Mouse (Mus musculus) forebrain, embryonic 15.5 days (tissue): Measurements from ENCODE around the gene Sorbs1. TPM values are rescaled to one million over a fixed set of nuclear protein-coding genes. Genes with fewer than 3 reads are reported as not detected.

Source experiments
- ATAC-seq: fragments of 200-750 bp; cut with Nextera tagmentation; replicated peaks from 2 replicates; pipeline ENCODE4 v1.8.0; 2017; ENCODE audit warnings: mild to moderate bottlenecking, moderate TSS enrichment, moderate library complexity
- H3K27ac ChIP-seq: fragments of 300-500 bp; sonication (generic); replicated peaks from 2 replicates; pipeline ENCODE4 v1.5.1; 2015; ENCODE audit warnings: mild to moderate bottlenecking, inconsistent platforms
- H3K27me3 ChIP-seq: fragments of 300-500 bp; sonication (generic); 2 replicates; pipeline ENCODE4 v1.6.1; 2015; ENCODE audit warnings: inconsistent platforms
- H3K36me3 ChIP-seq: fragments of 300-500 bp; sonication (generic); 2 replicates; pipeline ENCODE4 v1.6.1; 2015; ENCODE audit warnings: mild to moderate bottlenecking, inconsistent platforms
- H3K4me1 ChIP-seq: fragments of 300-500 bp; sonication (generic); 2 replicates; pipeline ENCODE4 v1.6.1; 2015; ENCODE audit warnings: inconsistent platforms
- H3K4me2 ChIP-seq: fragments of 300-500 bp; sonication (generic); replicated peaks from 2 replicates; pipeline ENCODE4 v1.6.1; 2015; ENCODE audit warnings: mild to moderate bottlenecking, inconsistent platforms
- H3K4me3 ChIP-seq: fragments of 300-500 bp; sonication (generic); 2 replicates; pipeline ENCODE4 v1.5.1; 2015; ENCODE audit warnings: mild to moderate bottlenecking, inconsistent platforms
- H3K9ac ChIP-seq: fragments of 300-500 bp; sonication (generic); replicated peaks from 2 replicates; pipeline ENCODE4 v1.6.1; 2015; ENCODE audit warnings: mild to moderate bottlenecking, inconsistent platforms
- H3K9me3 ChIP-seq: fragments of 300-500 bp; sonication (generic); 2 replicates; pipeline ENCODE4 v1.6.1; 2016; ENCODE audit warnings: inconsistent platforms
- WGBS: fragments of 180-500 bp; shearing (Covaris S2); methylation state at CpG from one replicate; pipeline ENCODE4 v1.1.7; 2015; ENCODE audit warnings: mixed read lengths; 5-methylcytosine and 5-hydroxymethylcytosine counted together
- polyA plus RNA-seq: library from polyadenylated mRNA; unstranded; fragments of >200 nt; fragmentation: Nextera tagmentation; extraction: Ambion mirVana; gene quantifications from 2 replicates; pipeline ENCODE4 v1.2.1, GENCODE M21; 2015

The Sorbs1 gene
- polyA plus RNA-seq, 1 experiment from 2014 or later, result 111 TPM

- Histone ChIP-seq H3K27ac (no peak overlapping the region), H3K36me3 (no peaks in the 10 kb centered on the region), H3K9me3 (no peaks in the 10 kb centered on the region), H3K27me3 (no peaks in the 10 kb centered on the region), H3K9ac (peak overlapping the region; percentile 8; the same call in 1 of the 2 replicates), H3K4me3 (peak overlapping the region; percentile 69), H3K4me1 (peaks cover 26% of the 10 kb centered on the region), H3K4me2 (peak overlapping the region; percentile 68)
- 68% methylated on average over 8 of the region's 8 CpGs for WGBS
- no peak for ATAC-seq
These were observed 2.5 kb downstream of the Sorbs1 start for GRCm38 (mm10) chr19:40511100-40511439.

- Histone ChIP-seq H3K4me1 (peaks cover 26% of the 10 kb centered on the region), H3K27me3 (no peaks in the 10 kb centered on the region), H3K27ac (0 out of 2 replicates have a peak overlapping the region, but pooled peaks have one; percentile 16)
These were observed 3.0 kb downstream of the Sorbs1 start for GRCm38 (mm10) chr19:40510387-40511099.

GRCm38 (mm10) chr19:40509274-40509673 lies 4.3 kb downstream of the Sorbs1 start:
- H3K27me3 ChIP-seq, result no peaks in the 10 kb centered on the region
- H3K4me1 ChIP-seq, result peaks cover 26% of the 10 kb centered on the region
- H3K4me3 ChIP-seq, result no peak overlapping the region
- no peak overlapping the region for H3K9ac ChIP-seq
- WGBS, result 72% methylated on average over 2 of the region's 2 CpGs
- H3K4me2 ChIP-seq, result no peak overlapping the region
- no peaks in the 10 kb centered on the region for H3K36me3 ChIP-seq
- no peak for ATAC-seq
- H3K9me3 ChIP-seq, result no peaks in the 10 kb centered on the region
- H3K27ac ChIP-seq, result 0 out of 2 replicates have a peak overlapping the region, but pooled peaks have one; percentile 9

More at GRCm38 (mm10) chr19:40510387-40511099, 3.0 kb downstream of the Sorbs1 start:
- Histone ChIP-seq H3K4me2 (peak overlapping the region; percentile 68), H3K36me3 (no peaks in the 10 kb centered on the region), H3K9me3 (no peaks in the 10 kb centered on the region), H3K4me3 (peak overlapping the region; percentile 69), H3K9ac (peak overlapping the region; percentile 8)
- WGBS, result 72% methylated on average over 13 of the region's 13 CpGs
- ATAC-seq, result no peak

- H3K4me3 ChIP-seq, result no peak overlapping the region
- no peak for ATAC-seq
- no peaks in the 10 kb centered on the region for H3K27me3 ChIP-seq
- H3K4me2 ChIP-seq, result no peak overlapping the region
- H3K27ac ChIP-seq, result 0 out of 2 replicates have a peak overlapping the region, but pooled peaks have one; percentile 9
- no peaks in the 10 kb centered on the region for H3K36me3 ChIP-seq
- no peak overlapping the region for H3K9ac ChIP-seq
- 45% methylated on average over 2 of the region's 2 CpGs for WGBS
- H3K4me1 ChIP-seq, result peaks cover 26% of the 10 kb centered on the region
- H3K9me3 ChIP-seq, result no peaks in the 10 kb centered on the region
These were observed 4.7 kb downstream of the Sorbs1 start for GRCm38 (mm10) chr19:40508851-40509250.

DNA sequence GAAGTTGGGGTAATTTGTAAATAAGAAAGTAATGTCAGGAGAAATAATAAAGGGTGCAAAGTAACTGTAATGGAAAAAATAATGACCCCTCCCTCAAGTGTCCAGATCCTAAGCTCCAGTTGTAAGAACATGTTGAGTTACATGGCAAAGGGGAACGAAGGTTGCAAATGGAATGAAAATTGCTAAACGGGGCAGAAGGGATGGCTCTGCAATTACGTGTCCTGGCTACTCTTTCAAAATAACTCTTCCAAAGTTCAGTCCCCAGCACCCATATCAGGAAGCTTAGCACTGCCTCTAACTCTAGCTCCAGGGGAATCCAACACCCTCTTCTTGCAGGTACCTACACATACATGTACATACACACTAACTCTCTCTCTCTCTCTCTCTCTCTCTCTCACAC lies 6.6 kb downstream of the Sorbs1 start:
- H3K9ac ChIP-seq, result no peak overlapping the region
- no peak overlapping the region for H3K4me3 ChIP-seq
- no peak overlapping the region for H3K27ac ChIP-seq
- WGBS, result 82% methylated on average over 3 of the region's 3 CpGs
- H3K27me3 ChIP-seq, result no peaks in the 10 kb centered on the region
- no peak overlapping the region for H3K4me2 ChIP-seq
- no peaks in the 10 kb centered on the region for H3K9me3 ChIP-seq
- H3K36me3 ChIP-seq, result no peaks in the 10 kb centered on the region
- ATAC-seq, result no peak
- peaks cover 23% of the 10 kb centered on the region for H3K4me1 ChIP-seq

DNA sequence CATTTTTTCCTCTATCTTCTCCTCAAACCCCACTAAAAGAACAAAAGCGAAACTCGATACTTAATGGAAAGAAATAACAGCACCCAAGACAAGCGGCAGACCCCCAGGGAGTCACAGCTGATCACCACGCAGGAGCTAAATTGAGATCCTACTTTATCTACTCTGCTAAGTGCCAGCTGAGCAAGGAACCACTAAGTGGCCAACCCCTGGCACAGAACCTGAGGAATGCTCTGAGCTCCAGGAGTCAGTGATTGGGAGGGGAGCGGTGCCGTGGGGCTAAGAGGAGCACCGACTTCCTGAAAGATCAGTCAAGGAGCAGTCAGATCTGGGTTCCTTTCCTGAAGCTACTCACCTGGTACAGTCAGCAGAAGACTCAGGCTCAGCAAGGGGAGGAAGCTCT lies 9.2 kb downstream of the Sorbs1 start:
- H3K4me1 ChIP-seq, result peaks cover 2% of the 10 kb centered on the region; the same call in 1 of the 2 replicates
- no peak overlapping the region for H3K9ac ChIP-seq
- H3K9me3 ChIP-seq, result no peaks in the 10 kb centered on the region
- no peak for ATAC-seq
- no peaks in the 10 kb centered on the region for H3K27me3 ChIP-seq
- H3K27ac ChIP-seq, result no peak overlapping the region
- no peak overlapping the region for H3K4me3 ChIP-seq
- 94% methylated on average over 7 of the region's 7 CpGs for WGBS
- no peaks in the 10 kb centered on the region for H3K36me3 ChIP-seq
- no peak overlapping the region for H3K4me2 ChIP-seq

GRCm38 (mm10) chr19:40499940-40500737 lies 13.4 kb downstream of the Sorbs1 start:
- no peaks in the 10 kb centered on the region for H3K36me3 ChIP-seq
- no peak overlapping the region for H3K27ac ChIP-seq
- no peak overlapping the region for H3K4me2 ChIP-seq
- no peaks in the 10 kb centered on the region for H3K9me3 ChIP-seq
- H3K9ac ChIP-seq, result no peak overlapping the region
- no peak for ATAC-seq
- WGBS, result 85% methylated on average over 11 of the region's 11 CpGs
- peaks cover 12% of the 10 kb centered on the region for H3K4me1 ChIP-seq
- H3K27me3 ChIP-seq, result no peaks in the 10 kb centered on the region
- no peak overlapping the region for H3K4me3 ChIP-seq

GRCm38 (mm10) chr19:40499141-40499540 lies 14.4 kb downstream of the Sorbs1 start:
- no peak overlapping the region for H3K9ac ChIP-seq
- H3K36me3 ChIP-seq, result no peaks in the 10 kb centered on the region
- 0 out of 2 replicates have a peak, but pooled peaks have one; percentile 18 for ATAC-seq
- H3K4me3 ChIP-seq, result no peak overlapping the region
- H3K27me3 ChIP-seq, result no peaks in the 10 kb centered on the region
- no peak overlapping the region for H3K4me2 ChIP-seq
- H3K27ac ChIP-seq, result no peak overlapping the region
- no peaks in the 10 kb centered on the region for H3K9me3 ChIP-seq
- WGBS, result 81% methylated on average over 8 of the region's 8 CpGs
- H3K4me1 ChIP-seq, result peaks cover 12% of the 10 kb centered on the region

GRCm38 (mm10) chr19:40498162-40498725 lies 15.3 kb downstream of the Sorbs1 start:
- H3K27ac ChIP-seq, result no peak overlapping the region
- 75% methylated on average over 6 of the region's 6 CpGs for WGBS
- H3K4me1 ChIP-seq, result peaks cover 14% of the 10 kb centered on the region
- H3K27me3 ChIP-seq, result no peaks in the 10 kb centered on the region
- H3K4me3 ChIP-seq, result no peak overlapping the region
- no peaks in the 10 kb centered on the region for H3K9me3 ChIP-seq
- H3K4me2 ChIP-seq, result no peak overlapping the region
- no peak for ATAC-seq
- no peaks in the 10 kb centered on the region for H3K36me3 ChIP-seq
- H3K9ac ChIP-seq, result no peak overlapping the region

DNA sequence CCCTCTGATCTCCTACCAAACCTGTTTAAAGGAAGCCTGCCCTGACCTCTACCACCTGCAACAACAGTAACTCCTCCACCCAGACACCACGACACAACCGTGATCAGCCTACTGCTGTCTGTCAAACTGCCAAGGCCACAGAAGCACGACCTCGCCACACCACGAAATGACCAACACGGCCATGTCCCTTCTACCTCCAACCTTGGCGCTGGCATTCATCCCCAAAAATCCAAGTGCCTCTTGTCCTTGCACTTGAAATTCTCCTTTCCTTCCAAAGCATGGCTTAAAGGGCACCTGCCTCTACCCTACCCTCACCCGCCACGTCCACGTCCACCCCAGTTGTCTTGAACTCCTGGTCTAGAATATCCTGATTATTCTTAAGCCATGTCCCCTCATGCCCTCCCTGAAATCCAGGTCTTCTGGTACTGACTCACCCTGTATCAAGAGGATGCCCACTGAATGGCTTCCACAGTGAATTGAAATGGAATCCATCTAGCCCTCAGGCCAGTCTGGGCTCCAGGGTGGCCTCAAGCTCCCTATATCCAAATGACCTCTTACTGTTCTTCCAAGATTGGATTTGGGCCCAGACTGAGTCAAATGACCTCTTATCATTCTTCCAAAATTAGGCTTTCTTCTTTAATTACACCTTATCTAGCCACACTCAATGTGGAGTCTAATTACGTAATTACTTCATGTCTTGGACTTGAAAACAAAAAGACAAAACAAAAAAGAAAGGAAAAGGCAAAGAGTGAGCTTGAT lies 16.9 kb downstream of the Sorbs1 start:
- H3K9ac ChIP-seq, result no peak overlapping the region
- H3K27me3 ChIP-seq, result no peaks in the 10 kb centered on the region
- 94% methylated on average over 11 of the region's 11 CpGs for WGBS
- no peak overlapping the region for H3K4me2 ChIP-seq
- H3K36me3 ChIP-seq, result no peaks in the 10 kb centered on the region
- peaks cover 16% of the 10 kb centered on the region for H3K4me1 ChIP-seq
- H3K4me3 ChIP-seq, result no peak overlapping the region
- H3K27ac ChIP-seq, result no peak overlapping the region
- no peaks in the 10 kb centered on the region for H3K9me3 ChIP-seq
- ATAC-seq, result no peak

DNA sequence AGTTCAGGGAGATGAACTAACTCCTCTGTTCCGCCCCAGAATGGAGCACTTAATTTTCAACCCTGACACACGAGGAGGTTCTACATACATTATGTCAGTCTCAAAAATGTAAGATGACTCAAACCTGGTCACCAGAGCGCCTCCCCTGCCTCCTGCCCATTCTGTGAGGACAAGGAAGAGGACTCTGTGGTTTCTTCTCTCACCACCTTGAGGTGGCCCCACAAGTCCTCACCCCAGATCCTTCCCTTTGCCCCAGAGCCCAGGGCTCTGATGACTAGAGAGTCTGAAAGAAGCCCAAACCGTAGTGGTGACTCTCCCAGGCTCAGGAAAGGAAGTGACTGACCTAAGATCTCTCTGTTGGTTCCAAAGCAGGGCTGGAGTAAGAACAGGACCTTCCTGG lies 17.5 kb downstream of the Sorbs1 start:
- Histone ChIP-seq H3K36me3 (no peaks in the 10 kb centered on the region), H3K9ac (no peak overlapping the region), H3K4me3 (no peak overlapping the region), H3K27ac (no peak overlapping the region), H3K9me3 (no peaks in the 10 kb centered on the region), H3K4me2 (no peak overlapping the region), H3K27me3 (no peaks in the 10 kb centered on the region), H3K4me1 (peaks cover 17% of the 10 kb centered on the region)
- 88% methylated on average over 4 of the region's 4 CpGs for WGBS
- no peak for ATAC-seq
